Mouse (Mus musculus) kidney, adult 2 months (tissue): ENCODE measurements at regions not wholly inside any gene's neighbourhood (a gene's known extent, or its start where the extent isn't known, plus 50 kb on each side); places are given as distances from the start of the nearest gene placed in this dataset.

Experiments
- DNase-seq: peaks from one replicate; pipeline ENCODE4 v3.0.0; 2021
- H3K27ac ChIP-seq: fragments of 200-500 bp; 2 replicates; pipeline ENCODE4 v1.5.1; 2012; ENCODE audit warnings: low read depth, low read length, control low read depth, inconsistent platforms; ENCODE audit not compliant: insufficient read depth
- H3K27me3 ChIP-seq: fragments of 200-500 bp; replicated peaks from 2 replicates; pipeline ENCODE4 v1.6.1; 2012; ENCODE audit warnings: mild to moderate bottlenecking, moderate library complexity, low read length, inconsistent platforms; ENCODE audit not compliant: control insufficient read depth, insufficient read depth
- H3K36me3 ChIP-seq: fragments of 200-500 bp; 2 replicates; pipeline ENCODE4 v1.6.1; 2012; ENCODE audit warnings: mild to moderate bottlenecking, moderate library complexity, low read length, inconsistent platforms; ENCODE audit not compliant: control insufficient read depth, insufficient read depth
- H3K4me1 ChIP-seq: fragments of 200-500 bp; 2 replicates; pipeline ENCODE4 v1.6.1; 2011; ENCODE audit warnings: low read length; ENCODE audit not compliant: control insufficient read depth, insufficient read depth
- H3K4me3 ChIP-seq: fragments of 200-500 bp; 2 replicates; pipeline ENCODE4 v1.5.1; 2011; ENCODE audit warnings: mild to moderate bottlenecking, low read depth, low read length, control low read depth; ENCODE audit not compliant: insufficient read depth
- CTCF ChIP-seq: fragments of 200-500 bp; conservative IDR thresholded peaks from 2 replicates; pipeline ENCODE4 v1.5.1; 2011; ENCODE audit warnings: low read depth, mild to moderate bottlenecking, control low read depth, low read length, moderate library complexity, mixed read lengths; ENCODE audit not compliant: insufficient read depth, insufficient read length
- POLR2A ChIP-seq: fragments of 200-500 bp; IDR thresholded peaks from one replicate; pipeline ENCODE4 v1.6.1; 2011; ENCODE audit warnings: low read depth, low read length, control low read depth
- WGBS: fragments of 180-500 bp; shearing (Covaris S2); methylation state at CpG from one replicate; pipeline ENCODE4 v1.1.7; 2018; 5-methylcytosine and 5-hydroxymethylcytosine counted together

- Histone ChIP-seq H3K4me1 (no peaks in the 10 kb centered on the region), H3K4me3 (no peak overlapping the region), H3K27ac (no peak overlapping the region), H3K27me3 (no peaks in the 10 kb centered on the region), H3K36me3 (no peaks in the 10 kb centered on the region)
- 64% methylated on average over 4 of the region's 4 CpGs for WGBS
- no peak for DNase-seq
- TF ChIP-seq CTCF (no peak), POLR2A (no peak)
These were observed 204.6 kb upstream of the Mme start for GRCm38 (mm10) chr3:63036691-63037090.

DNA sequence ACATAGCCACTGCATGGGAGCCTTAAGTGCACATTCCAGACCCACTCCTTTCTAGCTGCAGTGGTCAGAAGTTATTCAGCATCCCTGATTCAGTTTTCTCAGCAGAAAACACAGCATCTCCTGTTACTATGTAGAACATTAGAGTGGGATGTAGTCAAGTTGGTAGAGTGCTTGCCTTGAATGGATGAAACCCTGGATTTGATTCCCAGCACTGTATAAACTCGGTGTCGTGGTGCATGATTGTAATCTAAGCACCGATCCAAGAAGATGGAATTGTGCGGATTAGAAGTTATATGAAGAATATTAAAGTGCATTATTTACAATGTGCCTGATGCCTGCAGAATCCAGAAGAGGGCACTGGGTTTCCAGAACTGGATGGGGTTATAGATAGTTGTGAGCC is 170.6 kb upstream of the Mme start:
- no peaks in the 10 kb centered on the region for H3K36me3 ChIP-seq
- DNase-seq = no peak
- WGBS = 91% methylated on average over 4 of the region's 4 CpGs
- no peak overlapping the region for H3K4me3 ChIP-seq
- no peak overlapping the region for H3K27ac ChIP-seq
- no peaks in the 10 kb centered on the region for H3K4me1 ChIP-seq
- TF ChIP-seq CTCF (no peak), POLR2A (no peak)
- no peaks in the 10 kb centered on the region for H3K27me3 ChIP-seq

DNA sequence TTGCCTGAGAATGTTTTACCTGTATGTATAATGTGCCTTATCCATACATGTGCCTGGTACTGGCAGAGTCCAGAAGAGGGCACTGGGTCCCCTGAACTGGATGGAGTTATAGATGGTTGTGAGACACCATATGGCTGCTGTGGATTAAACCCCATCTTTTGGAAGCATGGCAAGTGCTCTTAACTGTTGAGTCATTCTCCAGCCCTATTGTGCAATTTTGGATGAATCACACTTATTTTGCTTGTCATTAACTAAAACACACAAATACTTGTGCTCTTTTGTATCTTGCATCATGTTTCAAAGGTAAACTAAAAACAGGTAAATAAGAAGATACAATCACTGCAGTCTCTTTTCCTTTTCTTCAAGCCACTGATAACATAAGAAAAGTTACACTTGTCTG is 168.3 kb upstream of the Mme start:
- Histone ChIP-seq H3K4me1 (no peaks in the 10 kb centered on the region), H3K36me3 (no peaks in the 10 kb centered on the region), H3K27me3 (no peaks in the 10 kb centered on the region), H3K4me3 (no peak overlapping the region), H3K27ac (no peak overlapping the region)
- no peak for DNase-seq
- TF ChIP-seq POLR2A = no peak
- no peak for TF ChIP-seq CTCF

DNA sequence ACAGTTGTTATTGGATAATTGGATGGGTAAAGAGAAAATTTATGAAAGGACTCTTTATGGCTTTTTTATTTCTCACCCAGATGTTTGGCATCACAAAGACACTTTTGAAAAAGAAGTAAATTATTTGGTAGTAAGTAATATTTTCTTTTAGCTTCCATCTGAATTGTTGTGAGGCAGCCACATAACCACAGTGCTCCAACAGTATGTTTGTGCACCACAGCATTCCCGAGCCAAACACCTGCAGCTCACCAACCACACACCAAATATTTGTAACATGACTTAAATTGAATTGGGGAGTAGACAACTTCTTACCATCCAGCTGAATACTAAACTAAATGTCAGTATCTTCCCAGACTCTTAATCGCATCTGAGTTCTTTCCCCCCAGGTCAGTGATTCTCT is 163.2 kb upstream of the Mme start:
- Histone ChIP-seq H3K4me3 (no peak overlapping the region), H3K27me3 (no peaks in the 10 kb centered on the region), H3K4me1 (no peaks in the 10 kb centered on the region), H3K36me3 (no peaks in the 10 kb centered on the region), H3K27ac (no peak overlapping the region)
- DNase-seq = no peak
- TF ChIP-seq POLR2A = no peak
- no peak for TF ChIP-seq CTCF
- 76% methylated on average over 2 of the region's 2 CpGs for WGBS

DNA sequence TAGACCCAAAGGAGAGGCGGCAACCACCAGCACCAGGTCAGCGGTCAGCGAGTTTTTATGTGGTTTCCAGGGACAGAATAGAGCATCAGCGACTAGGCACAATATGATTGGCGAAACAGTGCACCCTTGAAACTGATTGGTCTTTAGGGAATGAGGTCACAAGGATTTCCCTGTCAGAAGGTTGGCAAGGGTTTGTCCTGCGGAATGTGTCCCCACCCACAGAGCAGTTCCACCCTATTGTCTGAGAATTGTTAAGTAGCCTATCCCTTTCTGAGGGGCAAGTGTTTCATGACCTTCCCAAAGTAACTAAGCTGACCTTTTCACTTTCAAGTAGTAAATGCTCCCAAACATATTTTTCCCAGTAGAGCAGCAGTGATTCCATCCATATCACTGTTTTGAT is 159.2 kb upstream of the Mme start:
- no peaks in the 10 kb centered on the region for H3K27me3 ChIP-seq
- no peak for DNase-seq
- no peaks in the 10 kb centered on the region for H3K4me1 ChIP-seq
- H3K36me3 ChIP-seq = no peaks in the 10 kb centered on the region
- no peak overlapping the region for H3K27ac ChIP-seq
- TF ChIP-seq CTCF (no peak), POLR2A (no peak)
- H3K4me3 ChIP-seq = no peak overlapping the region
- 87% methylated on average over 6 of the region's 6 CpGs for WGBS

DNA sequence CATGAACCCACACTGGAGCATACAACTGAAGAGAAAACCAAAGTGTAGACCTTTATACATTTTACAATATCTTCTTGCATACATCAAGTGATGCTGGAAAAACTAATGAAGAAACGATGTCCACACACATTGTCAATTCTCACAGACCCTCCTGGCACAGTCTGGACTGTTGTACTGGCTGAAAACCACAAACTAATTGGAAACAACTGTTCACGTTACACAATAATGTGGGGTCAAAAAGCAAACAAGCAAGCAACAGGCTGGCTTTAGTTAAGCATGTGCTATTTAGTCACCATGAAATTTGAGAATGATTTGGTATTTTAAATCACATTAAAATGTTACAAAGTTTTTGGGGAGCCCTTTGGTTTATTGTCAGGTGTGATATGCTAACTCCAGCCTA is 155.9 kb upstream of the Mme start:
- Histone ChIP-seq H3K4me3 (no peak overlapping the region), H3K27ac (no peak overlapping the region), H3K4me1 (no peaks in the 10 kb centered on the region), H3K27me3 (no peaks in the 10 kb centered on the region), H3K36me3 (no peaks in the 10 kb centered on the region)
- no peak for DNase-seq
- TF ChIP-seq CTCF (no peak), POLR2A (no peak)
- 79% methylated on average over 2 of the region's 2 CpGs for WGBS

GRCm38 (mm10) chr3:63092901-63093300 is 148.4 kb upstream of the Mme start:
- Histone ChIP-seq H3K27me3 (no peaks in the 10 kb centered on the region), H3K4me3 (no peak overlapping the region), H3K4me1 (no peaks in the 10 kb centered on the region), H3K36me3 (no peaks in the 10 kb centered on the region), H3K27ac (no peak overlapping the region)
- TF ChIP-seq CTCF (no peak), POLR2A (no peak)
- WGBS = 69% methylated on average over 1 of the region's 1 CpGs
- DNase-seq = no peak

GRCm38 (mm10) chr3:63115216-63115615 is 126.1 kb upstream of the Mme start:
- no peaks in the 10 kb centered on the region for H3K27me3 ChIP-seq
- 23% methylated on average over 2 of the region's 2 CpGs for WGBS
- no peaks in the 10 kb centered on the region for H3K4me1 ChIP-seq
- H3K27ac ChIP-seq = no peak overlapping the region
- no peak overlapping the region for H3K4me3 ChIP-seq
- no peak for DNase-seq
- TF ChIP-seq CTCF = no peak
- TF ChIP-seq POLR2A = no peak
- H3K36me3 ChIP-seq = no peaks in the 10 kb centered on the region
